Mouse (Mus musculus) heart, embryonic 15.5 days (tissue): ENCODE measurements around the gene Zfp963. TPM values are rescaled to one million over a fixed set of nuclear protein-coding genes. Genes with fewer than 3 reads are reported as not detected.
"Not testable (repeated sequence)": the region's sequence is repeated elsewhere in the genome, so short reads cannot be mapped to it uniquely, and the experiment has no call there.

Source experiments
- ATAC-seq: fragments of 200-750 bp; cut with Nextera tagmentation; replicated peaks from 2 replicates; pipeline ENCODE4 v1.8.0; 2017; ENCODE audit warnings: low read depth, moderate TSS enrichment; ENCODE audit not compliant: insufficient number of reproducible peaks, insufficient read depth, low FRiP score
- H3K27ac ChIP-seq: fragments of 300-500 bp; sonication (generic); 2 replicates; pipeline ENCODE4 v1.5.1; 2015; ENCODE audit warnings: mild to moderate bottlenecking, inconsistent platforms
- H3K27me3 ChIP-seq: fragments of 300-500 bp; sonication (generic); 2 replicates; pipeline ENCODE4 v1.6.1; 2015; ENCODE audit warnings: inconsistent platforms
- H3K36me3 ChIP-seq: fragments of 300-500 bp; sonication (generic); 2 replicates; pipeline ENCODE4 v1.6.1; 2015; ENCODE audit warnings: mild to moderate bottlenecking, inconsistent platforms
- H3K4me1 ChIP-seq: fragments of 300-500 bp; sonication (generic); replicated peaks from 2 replicates; pipeline ENCODE4 v1.6.1; 2015; ENCODE audit warnings: inconsistent platforms
- H3K4me2 ChIP-seq: fragments of 300-500 bp; sonication (generic); 2 replicates; pipeline ENCODE4 v1.6.1; 2015; ENCODE audit warnings: inconsistent platforms, mild to moderate bottlenecking, moderate library complexity
- H3K4me3 ChIP-seq: fragments of 300-500 bp; sonication (generic); 2 replicates; pipeline ENCODE4 v1.5.1; 2015; ENCODE audit warnings: mild to moderate bottlenecking, inconsistent platforms
- H3K9ac ChIP-seq: fragments of 300-500 bp; sonication (generic); 2 replicates; pipeline ENCODE4 v1.6.1; 2015; ENCODE audit warnings: mild to moderate bottlenecking, inconsistent platforms
- H3K9me3 ChIP-seq: fragments of 300-500 bp; sonication (generic); replicated peaks from 2 replicates; pipeline ENCODE4 v1.6.1; 2016; ENCODE audit warnings: inconsistent platforms
- WGBS: fragments of 180-500 bp; shearing (Covaris S2); methylation state at CpG from one replicate; pipeline ENCODE4 v1.1.7; 2015; ENCODE audit warnings: mixed read lengths; 5-methylcytosine and 5-hydroxymethylcytosine counted together
- polyA plus RNA-seq: library from polyadenylated mRNA; unstranded; fragments of >200 nt; fragmentation: Nextera tagmentation; extraction: Ambion mirVana; gene quantifications from 2 replicates; pipeline ENCODE4 v1.2.1, GENCODE M21; 2015

Zfp963 gene
- polyA plus RNA-seq, 1 experiment from 2014 or later: 3.1 TPM

DNA sequence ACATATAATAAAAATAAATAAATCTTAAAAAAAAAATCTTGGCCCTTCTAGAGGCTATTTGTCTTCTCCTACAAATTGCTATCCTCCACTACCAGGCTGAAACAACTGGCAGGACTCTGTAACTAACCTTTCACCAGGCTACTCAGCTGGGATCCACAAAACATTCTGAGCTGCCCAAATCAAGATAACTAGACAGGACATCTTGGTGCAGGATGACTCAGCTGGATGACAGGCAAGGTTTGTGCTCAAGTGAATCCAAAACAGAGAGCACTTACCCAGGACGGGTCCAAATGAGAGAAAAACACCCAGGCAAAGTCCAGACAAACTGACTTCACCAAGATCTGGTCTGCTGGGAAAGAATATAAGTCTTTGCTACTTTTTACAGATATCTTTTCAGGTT, 14.3 kb downstream of the Zfp963 start:
- no peaks in the 10 kb centered on the region for H3K9me3 ChIP-seq
- ATAC-seq: no peak
- no peak overlapping the region for H3K9ac ChIP-seq
- H3K4me1 ChIP-seq: no peaks in the 10 kb centered on the region
- H3K4me3 ChIP-seq: no peak overlapping the region
- WGBS: 58% methylated on average over 1 of the region's 1 CpGs
- H3K36me3 ChIP-seq: no peaks in the 10 kb centered on the region
- no peak overlapping the region for H3K27ac ChIP-seq
- H3K27me3 ChIP-seq: no peaks in the 10 kb centered on the region
- H3K4me2 ChIP-seq: no peak overlapping the region

DNA sequence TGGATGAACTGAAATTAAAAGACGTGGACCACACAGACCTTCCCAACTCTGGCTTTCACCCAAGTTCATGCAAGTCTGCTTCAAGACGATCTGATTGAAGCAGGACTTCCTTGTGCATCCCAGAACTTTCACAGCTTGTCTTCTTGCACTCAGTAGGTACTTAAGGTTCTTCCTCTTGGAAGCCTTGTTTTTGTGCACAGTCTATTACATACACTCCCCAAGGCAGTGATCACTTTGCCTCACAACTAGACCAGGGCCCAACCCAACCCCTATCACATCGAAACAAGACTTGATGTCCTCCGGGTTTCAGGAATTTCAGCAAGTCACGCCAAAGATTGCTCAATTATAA, 32.6 kb downstream of the Zfp963 start:
- peak overlapping the region; percentile 66 for H3K27ac ChIP-seq
- H3K4me2 ChIP-seq: peak overlapping the region; percentile 68
- peaks cover 17% of the 10 kb centered on the region for H3K4me1 ChIP-seq
- H3K36me3 ChIP-seq: no peaks in the 10 kb centered on the region
- no peaks in the 10 kb centered on the region for H3K9me3 ChIP-seq
- peak; percentile 2 for ATAC-seq
- peak overlapping the region; percentile 34; the same call in 1 of the 2 replicates for H3K9ac ChIP-seq
- WGBS: 41% methylated on average over 5 of the region's 5 CpGs
- no peaks in the 10 kb centered on the region for H3K27me3 ChIP-seq
- peak overlapping the region; percentile 44 for H3K4me3 ChIP-seq

DNA sequence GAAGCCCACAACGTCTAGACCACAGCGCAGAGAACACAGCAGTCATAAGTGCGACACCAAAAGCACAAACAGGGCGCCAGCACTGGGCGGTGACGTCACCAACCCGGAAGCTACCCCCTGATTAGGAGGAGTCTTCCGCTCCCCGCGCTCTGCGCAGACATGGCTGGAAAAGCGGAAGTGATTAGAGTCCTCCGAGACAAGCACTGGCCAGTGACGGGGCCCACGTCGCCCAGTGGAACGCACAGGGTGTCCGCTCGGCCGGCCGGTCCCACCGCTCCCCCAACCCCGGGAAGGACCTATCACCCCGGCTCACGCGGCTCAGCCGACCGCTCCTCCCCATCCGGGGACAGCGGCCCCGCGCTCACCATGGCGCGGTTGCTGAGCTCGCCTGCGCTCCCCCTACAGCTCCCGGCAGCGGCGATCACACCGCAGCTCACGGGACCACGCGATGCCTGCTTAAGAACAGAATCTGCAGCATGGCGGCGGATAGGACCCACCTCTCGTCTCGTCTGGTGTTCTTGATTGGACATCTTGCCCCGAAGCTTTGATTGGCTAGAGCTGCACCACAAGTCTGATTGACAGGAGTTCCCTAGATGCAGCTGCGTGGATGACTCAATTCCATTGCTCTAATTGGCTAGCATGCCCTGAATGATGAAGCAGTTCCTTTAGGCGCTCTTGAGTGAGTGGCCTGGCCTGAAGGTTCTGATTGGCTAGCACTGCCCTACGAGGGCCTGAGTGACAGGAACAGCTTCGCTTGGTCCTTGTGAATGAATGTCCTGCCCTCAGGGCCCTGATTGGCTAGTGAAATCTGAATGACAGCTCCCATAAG, 33.2 kb downstream of the Zfp963 start:
- Histone ChIP-seq H3K4me3 (peak overlapping the region; percentile 67), H3K36me3 (no peaks in the 10 kb centered on the region), H3K27ac (peak overlapping the region; percentile 99), H3K27me3 (no peaks in the 10 kb centered on the region), H3K9me3 (no peaks in the 10 kb centered on the region), H3K4me2 (peak overlapping the region; percentile 68), H3K4me1 (peaks cover 17% of the 10 kb centered on the region), H3K9ac (peak overlapping the region; percentile 84)
- under 1% methylated on average over 52 of the region's 52 CpGs for WGBS
- peak; percentile 99 for ATAC-seq

DNA sequence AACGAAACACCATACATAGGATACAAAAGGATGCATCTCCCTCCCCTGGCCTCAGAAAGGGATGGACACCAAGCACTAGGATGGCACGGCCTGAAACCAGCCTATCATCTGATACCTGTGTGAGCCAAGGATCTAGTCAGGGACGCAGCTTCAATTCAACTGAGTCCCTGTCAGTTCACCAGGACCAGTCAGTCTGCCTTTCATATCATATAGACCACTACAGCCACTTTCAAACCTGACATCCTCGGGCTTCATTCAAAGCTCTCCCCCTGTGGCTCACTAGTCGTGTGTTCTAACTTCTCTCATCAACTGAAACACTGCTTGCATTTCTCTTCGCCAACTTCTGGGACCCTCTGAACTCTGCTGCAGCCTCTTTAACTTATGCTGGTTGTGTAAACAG, 34.4 kb downstream of the Zfp963 start:
- Histone ChIP-seq H3K27ac (no peak overlapping the region), H3K4me3 (peak overlapping the region; percentile 28), H3K36me3 (peaks cover 3% of the 10 kb centered on the region; the same call in 1 of the 2 replicates), H3K4me1 (peaks cover 17% of the 10 kb centered on the region), H3K9ac (peak overlapping the region; percentile 31; the same call in 1 of the 2 replicates), H3K27me3 (no peaks in the 10 kb centered on the region), H3K4me2 (peak overlapping the region; percentile 58), H3K9me3 (no peaks in the 10 kb centered on the region)
- 70% methylated on average over 6 of the region's 6 CpGs for WGBS
- ATAC-seq: no peak

DNA sequence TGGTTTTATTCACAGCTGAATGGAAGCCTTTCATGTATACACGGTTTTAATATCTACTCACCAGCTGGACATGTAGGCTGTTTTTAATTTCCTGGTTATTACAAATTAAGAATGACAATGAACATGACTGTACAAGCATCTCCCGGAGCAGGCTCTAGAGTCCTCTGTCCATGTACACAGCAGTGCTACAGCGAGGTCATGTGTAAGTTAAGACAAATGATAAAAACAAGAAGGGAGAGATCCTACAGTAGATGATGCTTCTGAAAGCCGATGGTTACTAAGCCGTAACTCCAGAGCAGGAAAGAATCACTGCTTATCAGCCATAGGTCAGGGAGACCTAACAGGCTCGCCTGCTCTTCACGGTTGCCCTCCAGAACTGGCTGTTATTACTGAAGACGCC, 36.3 kb downstream of the Zfp963 start:
- peaks cover 17% of the 10 kb centered on the region for H3K4me1 ChIP-seq
- no peaks in the 10 kb centered on the region for H3K9me3 ChIP-seq
- H3K27ac ChIP-seq: no peak overlapping the region
- no peak for ATAC-seq
- peaks cover 22% of the 10 kb centered on the region for H3K36me3 ChIP-seq
- H3K4me2 ChIP-seq: no peak overlapping the region
- WGBS: 81% methylated on average over 8 of the region's 8 CpGs
- no peak overlapping the region for H3K9ac ChIP-seq
- H3K27me3 ChIP-seq: no peaks in the 10 kb centered on the region
- H3K4me3 ChIP-seq: no peak overlapping the region

DNA sequence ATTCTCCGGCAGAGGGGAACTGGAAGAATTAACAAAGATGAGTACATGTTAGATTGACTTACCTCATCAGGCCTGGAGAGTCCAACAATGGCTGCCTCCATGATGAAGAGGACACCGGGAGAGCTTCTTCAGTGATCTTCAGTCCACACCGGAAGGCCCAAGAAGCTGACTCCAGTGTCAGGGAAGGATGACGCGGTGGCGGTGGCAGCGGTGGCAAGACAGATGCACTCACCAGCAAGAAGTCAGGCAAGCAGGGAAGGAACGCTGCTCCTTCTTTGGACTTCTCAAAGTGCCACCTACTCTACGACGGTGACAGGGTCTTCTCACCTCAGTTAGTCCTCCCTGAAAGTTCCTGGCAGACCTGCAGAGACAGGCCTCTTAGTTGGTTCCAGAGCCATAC, 39.1 kb downstream of the Zfp963 start, which contains the start of gene Zfp869:
Zfp869 (minus strand) TSS at position 101 of the 400 bp plus-strand sequence.
- H3K9ac ChIP-seq, H3K27ac ChIP-seq, H3K4me2 ChIP-seq, H3K4me3 ChIP-seq, ATAC-seq, H3K27me3 ChIP-seq, H3K9me3 ChIP-seq: not testable (repeated sequence)
- H3K4me1 ChIP-seq: peaks cover 14% of the 10 kb centered on the region
- over 99% methylated on average over 10 of the region's 10 CpGs for WGBS
- peaks cover 51% of the 10 kb centered on the region for H3K36me3 ChIP-seq

DNA sequence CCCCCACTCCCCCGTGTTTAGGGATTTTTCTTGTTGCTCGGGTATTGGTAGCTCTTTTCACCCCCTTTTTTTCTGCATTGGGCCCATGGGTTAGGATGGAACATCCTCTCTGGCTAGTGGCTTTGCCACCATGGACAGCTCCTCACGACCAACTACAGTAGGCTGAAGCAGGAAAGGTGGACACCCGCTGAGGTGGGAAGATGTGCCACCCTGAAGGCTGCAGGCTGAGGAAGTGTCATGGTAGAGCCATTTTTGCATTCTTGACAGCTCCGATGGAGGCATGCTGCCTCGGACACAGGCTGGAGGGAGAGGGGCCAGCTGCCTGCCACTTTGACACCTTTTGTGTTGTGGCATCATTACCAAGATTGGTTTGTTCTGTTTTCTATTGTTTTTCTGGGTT, 48.0 kb downstream of the Zfp963 start:
- Histone ChIP-seq H3K27ac (no peak overlapping the region), H3K4me3 (no peak overlapping the region), H3K9me3 (no peaks in the 10 kb centered on the region), H3K36me3 (peaks cover 47% of the 10 kb centered on the region), H3K9ac (no peak overlapping the region), H3K27me3 (no peaks in the 10 kb centered on the region), H3K4me2 (no peak overlapping the region), H3K4me1 (no peaks in the 10 kb centered on the region)
- 77% methylated on average over 6 of the region's 6 CpGs for WGBS
- ATAC-seq: no peak

Other genes with a start within 250 kb of the Zfp963 start
- not detected in 2 replicates for gene Gm7697, start 227.0 kb downstream of the Zfp963 start, polyA plus RNA-seq
- gene Zfp868, start 124.4 kb downstream of the Zfp963 start, polyA plus RNA-seq: 13.7 and 14.2 TPM in 2 replicates
- 1.2 and 1.3 TPM in 2 replicates for gene Zfp964, start 95.5 kb downstream of the Zfp963 start, polyA plus RNA-seq
- gene Zfp869, start 39.2 kb downstream of the Zfp963 start, polyA plus RNA-seq: 14.6 and 18.9 TPM in 2 replicates
- gene Gm20422, start 24.9 kb upstream of the Zfp963 start, polyA plus RNA-seq: 0.33 TPM in 1 of 2 replicates, not detected in the other
- gene Atp13a1, start 41.2 kb upstream of the Zfp963 start, polyA plus RNA-seq: 22.1 and 32.7 TPM in 2 replicates
- gene Zfp866, start 41.2 kb upstream of the Zfp963 start, polyA plus RNA-seq: 14.7 and 21.1 TPM in 2 replicates
- gene Gmip, start 58.7 kb upstream of the Zfp963 start, polyA plus RNA-seq: 5.4 and 8.9 TPM in 2 replicates
- gene Lpar2, start 72.5 kb upstream of the Zfp963 start, polyA plus RNA-seq: 0.15 and 0.30 TPM in 2 replicates
- gene Pbx4, start 82.5 kb upstream of the Zfp963 start, polyA plus RNA-seq: 2.6 and 5.6 TPM in 2 replicates
- 0.37 and 0.75 TPM in 2 replicates for gene Cilp2, start 137.7 kb upstream of the Zfp963 start, polyA plus RNA-seq
- gene Tssk6, start 152.2 kb upstream of the Zfp963 start, polyA plus RNA-seq: 1.5 and 1.8 TPM in 2 replicates
- gene Ndufa13, start 152.6 kb upstream of the Zfp963 start, polyA plus RNA-seq: 316 and 390 TPM in 2 replicates
- gene Yjefn3, start 152.7 kb upstream of the Zfp963 start, polyA plus RNA-seq: 5.9 and 10.1 TPM in 2 replicates
- 33.2 and 46.3 TPM in 2 replicates for gene Gatad2a, start 246.4 kb upstream of the Zfp963 start, polyA plus RNA-seq